Mouse (Mus musculus) lung, postnatal 0 days (tissue): ENCODE measurements around the gene Mdm2.

ENCODE experiments used
- CTCF ChIP-seq: IDR thresholded peaks from 2 replicates; pipeline ENCODE4 v1.5.1; 2016; ENCODE audit warnings: antibody characterized with exemption, mild to moderate bottlenecking
- EP300 ChIP-seq: IDR thresholded peaks from 2 replicates; pipeline ENCODE4 v1.6.1; 2016; ENCODE audit warnings: antibody characterized with exemption, mild to moderate bottlenecking, control low read depth

DNA sequence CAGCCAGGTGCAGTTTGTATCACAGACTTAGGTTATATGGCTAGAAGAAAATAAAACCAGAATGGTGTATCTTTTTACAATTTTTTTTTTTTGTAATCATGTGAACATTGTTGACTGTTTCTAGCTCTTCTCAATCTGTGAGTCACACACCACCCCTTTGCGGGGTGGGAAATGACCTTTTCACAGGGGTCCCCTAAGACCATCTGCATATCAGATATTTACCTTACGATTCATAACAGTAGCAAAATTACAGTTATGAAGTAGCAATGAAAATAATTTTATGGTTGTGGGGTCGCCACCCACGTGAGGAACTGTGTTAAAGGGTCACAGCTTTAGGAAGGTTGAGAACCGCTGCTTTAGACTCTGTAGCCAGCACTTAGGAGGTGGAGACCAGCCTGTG lies 39.8 kb downstream of the Mdm2 start:
- TF ChIP-seq CTCF (no peak), EP300 (no peak)
